Mouse (Mus musculus) testis, adult 2 months (tissue): Measurements from ENCODE around the gene Zfp503.

Experiments
- CTCF ChIP-seq: fragments of 200-500 bp; IDR thresholded peaks from 2 replicates; pipeline ENCODE4 v1.5.1; 2012; ENCODE audit warnings: low read depth, mild to moderate bottlenecking, inconsistent platforms, low read length, moderate library complexity; ENCODE audit not compliant: control insufficient read depth, insufficient read depth, insufficient replicate concordance
- POLR2A ChIP-seq: fragments of 200-500 bp; IDR thresholded peaks from 2 replicates; pipeline ENCODE4 v1.6.1; 2012; ENCODE audit warnings: low read depth, mild to moderate bottlenecking, inconsistent platforms, low read length, moderate library complexity; ENCODE audit not compliant: control insufficient read depth

DNA sequence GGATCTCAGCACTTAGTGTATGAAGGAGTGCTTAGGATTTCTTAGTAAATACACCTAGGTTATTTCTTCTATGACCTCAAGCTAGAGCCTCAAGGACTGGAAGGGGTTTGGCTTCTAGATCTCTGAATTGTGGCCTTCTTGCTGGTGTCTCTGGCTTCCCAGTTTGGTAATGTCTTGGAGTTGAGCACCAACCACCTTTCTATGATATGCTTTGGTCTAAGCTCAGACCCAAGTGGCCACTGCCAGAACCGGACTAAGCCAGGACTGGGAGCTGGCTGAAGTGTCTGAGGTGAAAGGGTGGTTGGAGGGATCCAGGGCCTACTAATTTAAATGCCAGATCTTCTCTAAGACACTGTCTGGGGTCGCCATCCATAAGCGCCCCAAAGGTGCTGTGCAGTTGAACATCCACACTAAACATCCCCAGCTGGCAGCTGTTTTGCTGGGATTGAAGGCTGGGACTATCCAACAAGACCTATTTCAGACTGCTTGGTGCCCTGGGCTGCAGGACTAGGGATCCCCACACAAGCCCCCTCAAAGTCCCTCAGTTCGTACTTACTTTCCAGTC lies 3.0 kb upstream of the Zfp503 start:
- TF ChIP-seq POLR2A (no peak), CTCF (no peak)
